Mouse (Mus musculus) cerebellum, postnatal 36 days (tissue): ENCODE measurements at regions not wholly inside any gene's neighbourhood (a gene's known extent, or its start where the extent isn't known, plus 50 kb on each side); places are given as distances from the start of the nearest gene placed in this dataset.

Experiments used
- DNase-seq, 2 experiments: peaks; one replicate each; pipeline ENCODE4 v3.0.0; 2021 to 2022; ENCODE audit warnings: mixed read lengths in 2 of 2

GRCm38 (mm10) chr7:136581896-136582295 lies 312.5 kb upstream of the Mgmt start:
- no peak for DNase-seq

- DNase-seq: no peak
Observed at GRCm38 (mm10) chr7:136584361-136584760, 310.1 kb upstream of the Mgmt start.

- DNase-seq: no peak
Observed at GRCm38 (mm10) chr7:136588491-136588890, 305.9 kb upstream of the Mgmt start.

- DNase-seq: no peak
Observed at GRCm38 (mm10) chr7:136590947-136591346, 303.5 kb upstream of the Mgmt start.

GRCm38 (mm10) chr7:136607278-136608120 lies 286.9 kb upstream of the Mgmt start:
- no peak for DNase-seq

GRCm38 (mm10) chr7:136613496-136613895 lies 280.9 kb upstream of the Mgmt start:
- DNase-seq: no peak

GRCm38 (mm10) chr7:136624496-136624895 lies 269.9 kb upstream of the Mgmt start:
- DNase-seq: no peak

- DNase-seq: peak; percentile 77 to 82
Observed at GRCm38 (mm10) chr7:136631089-136631488, 263.3 kb upstream of the Mgmt start.

GRCm38 (mm10) chr7:136640160-136640559 lies 254.3 kb upstream of the Mgmt start:
- DNase-seq: no peak

- no peak for DNase-seq
Observed at GRCm38 (mm10) chr7:136640771-136641170, 253.6 kb upstream of the Mgmt start.

GRCm38 (mm10) chr7:136649796-136650195 lies 244.6 kb upstream of the Mgmt start:
- DNase-seq: no peak

GRCm38 (mm10) chr7:136659930-136660329 lies 234.5 kb upstream of the Mgmt start:
- DNase-seq: no peak

- DNase-seq: no peak
Observed at GRCm38 (mm10) chr7:136660401-136660800, 234.0 kb upstream of the Mgmt start.

GRCm38 (mm10) chr7:136664424-136665082 lies 229.9 kb upstream of the Mgmt start:
- no peak for DNase-seq

GRCm38 (mm10) chr7:136665901-136666300 lies 228.5 kb upstream of the Mgmt start:
- peak in 1 of 2 experiments; percentile 3 for DNase-seq

- DNase-seq: no peak
Observed at GRCm38 (mm10) chr7:136666707-136667106, 227.7 kb upstream of the Mgmt start.

- DNase-seq: no peak
Observed at GRCm38 (mm10) chr7:136670675-136671074, 223.7 kb upstream of the Mgmt start.

- DNase-seq: no peak
Observed at GRCm38 (mm10) chr7:136674159-136674558, 220.3 kb upstream of the Mgmt start.

GRCm38 (mm10) chr7:136675041-136675440 lies 219.4 kb upstream of the Mgmt start:
- DNase-seq: no peak

- DNase-seq: no peak
Observed at GRCm38 (mm10) chr7:136676104-136676503, 218.3 kb upstream of the Mgmt start.

GRCm38 (mm10) chr7:136676987-136677545 lies 217.3 kb upstream of the Mgmt start:
- DNase-seq: no peak

GRCm38 (mm10) chr7:136689579-136689978 lies 204.8 kb upstream of the Mgmt start:
- DNase-seq: no peak

- no peak for DNase-seq
Observed at GRCm38 (mm10) chr7:136706246-136706645, 188.2 kb upstream of the Mgmt start.
